Mouse (Mus musculus) lung, embryonic 15.5 days (tissue): ENCODE measurements around the gene Ubxn2a. TPM values are rescaled to one million over a fixed set of nuclear protein-coding genes. Genes with fewer than 3 reads are reported as not detected.
A peak's percentile ranks its signal among the peaks of the same experiment; 100 is the strongest.

Source experiments
- ATAC-seq: fragments of 200-750 bp; cut with Nextera tagmentation; 2 replicates; pipeline ENCODE4 v1.8.0; 2017; ENCODE audit warnings: moderate number of reproducible peaks, borderline replicate concordance; ENCODE audit not compliant: low FRiP score, low TSS enrichment; ENCODE audit errors: extremely low read depth
- H3K27ac ChIP-seq: fragments of 300-500 bp; sonication (generic); 2 replicates; pipeline ENCODE4 v1.5.1; 2015; ENCODE audit warnings: moderate library complexity, mild to moderate bottlenecking, inconsistent platforms
- H3K27me3 ChIP-seq: fragments of 300-500 bp; sonication (generic); 2 replicates; pipeline ENCODE4 v1.6.1; 2015; ENCODE audit warnings: inconsistent platforms
- H3K36me3 ChIP-seq: fragments of 300-500 bp; sonication (generic); 2 replicates; pipeline ENCODE4 v1.6.1; 2015; ENCODE audit warnings: inconsistent platforms
- H3K4me1 ChIP-seq: fragments of 300-500 bp; sonication (generic); 2 replicates; pipeline ENCODE4 v1.6.1; 2015; ENCODE audit warnings: inconsistent platforms
- H3K4me2 ChIP-seq: fragments of 300-500 bp; sonication (generic); 2 replicates; pipeline ENCODE4 v1.6.1; 2015; ENCODE audit warnings: inconsistent platforms, mild to moderate bottlenecking, moderate library complexity
- H3K4me3 ChIP-seq: fragments of 300-500 bp; sonication (generic); 2 replicates; pipeline ENCODE4 v1.5.1; 2015; ENCODE audit warnings: mild to moderate bottlenecking, inconsistent platforms
- H3K9ac ChIP-seq: fragments of 300-500 bp; sonication (generic); 2 replicates; pipeline ENCODE4 v1.6.1; 2015; ENCODE audit warnings: inconsistent platforms
- H3K9me3 ChIP-seq: fragments of 300-500 bp; sonication (generic); 2 replicates; pipeline ENCODE4 v1.6.1; 2016; ENCODE audit warnings: inconsistent platforms
- WGBS: fragments of 180-500 bp; shearing (Covaris S2); methylation state at CpG from one replicate; pipeline ENCODE4 v1.1.7; 2015; 5-methylcytosine and 5-hydroxymethylcytosine counted together
- polyA plus RNA-seq: library from polyadenylated mRNA; unstranded; fragments of >200 nt; fragmentation: Nextera tagmentation; extraction: Ambion mirVana; gene quantifications from 2 replicates; pipeline ENCODE4 v1.2.1, GENCODE M21; 2015

Gene Ubxn2a
- polyA plus RNA-seq, 1 experiment from 2014 or later = 31.3 TPM

GRCm38 (mm10) chr12:4856160-4856559 lies 51.3 kb downstream of the Ubxn2a start:
- Histone ChIP-seq H3K27me3 (no peaks in the 10 kb centered on the region), H3K4me3 (no peak overlapping the region), H3K9me3 (no peaks in the 10 kb centered on the region), H3K4me2 (no peak overlapping the region), H3K4me1 (no peaks in the 10 kb centered on the region), H3K36me3 (peaks cover 24% of the 10 kb centered on the region), H3K27ac (no peak overlapping the region), H3K9ac (no peak overlapping the region)
- WGBS = 98% methylated on average over 5 of the region's 5 CpGs
- no peak for ATAC-seq

GRCm38 (mm10) chr12:4843741-4844140 lies 63.8 kb downstream of the Ubxn2a start:
- no peaks in the 10 kb centered on the region for H3K9me3 ChIP-seq
- ATAC-seq = peak; percentile 64; the same call in 1 of the 2 replicates
- H3K4me2 ChIP-seq = peak overlapping the region; percentile 66
- peak overlapping the region; percentile 70 for H3K4me3 ChIP-seq
- peak overlapping the region; percentile 51 for H3K9ac ChIP-seq
- H3K27ac ChIP-seq = peak overlapping the region; percentile 58
- WGBS = under 1% methylated on average over 12 of the region's 12 CpGs
- no peaks in the 10 kb centered on the region for H3K27me3 ChIP-seq
- H3K4me1 ChIP-seq = peaks cover 18% of the 10 kb centered on the region
- 0 out of 2 replicates have a peak, but pooled peaks cover under 1% of the 10 kb centered on the region for H3K36me3 ChIP-seq

GRCm38 (mm10) chr12:4842890-4843597 lies 64.5 kb downstream of the Ubxn2a start, which contains the start of gene Wdcp:
Wdcp (plus strand) TSS chr12:4843303.
- under 1% methylated on average over 30 of the region's 30 CpGs for WGBS
- no peaks in the 10 kb centered on the region for H3K9me3 ChIP-seq
- H3K27ac ChIP-seq = peak within 1 kb of the TSS; percentile 58
- ATAC-seq = peak; percentile 92
- H3K4me3 ChIP-seq = peak within 1 kb of the TSS; percentile 70
- no peaks in the 10 kb centered on the region for H3K27me3 ChIP-seq
- peak within 1 kb of the TSS; percentile 51 for H3K9ac ChIP-seq
- H3K36me3 ChIP-seq = no peaks in the 10 kb centered on the region
- H3K4me2 ChIP-seq = peak within 1 kb of the TSS; percentile 98
- H3K4me1 ChIP-seq = peaks cover 18% of the 10 kb centered on the region

GRCm38 (mm10) chr12:4842456-4842855 lies 65.0 kb downstream of the Ubxn2a start:
- ATAC-seq = no peak
- Histone ChIP-seq H3K9me3 (no peaks in the 10 kb centered on the region), H3K4me1 (peaks cover 18% of the 10 kb centered on the region), H3K4me3 (no peak overlapping the region), H3K4me2 (peak overlapping the region; percentile 98), H3K27me3 (no peaks in the 10 kb centered on the region), H3K9ac (no peak overlapping the region), H3K27ac (no peak overlapping the region), H3K36me3 (no peaks in the 10 kb centered on the region)
- 82% methylated on average over 8 of the region's 8 CpGs for WGBS

DNA sequence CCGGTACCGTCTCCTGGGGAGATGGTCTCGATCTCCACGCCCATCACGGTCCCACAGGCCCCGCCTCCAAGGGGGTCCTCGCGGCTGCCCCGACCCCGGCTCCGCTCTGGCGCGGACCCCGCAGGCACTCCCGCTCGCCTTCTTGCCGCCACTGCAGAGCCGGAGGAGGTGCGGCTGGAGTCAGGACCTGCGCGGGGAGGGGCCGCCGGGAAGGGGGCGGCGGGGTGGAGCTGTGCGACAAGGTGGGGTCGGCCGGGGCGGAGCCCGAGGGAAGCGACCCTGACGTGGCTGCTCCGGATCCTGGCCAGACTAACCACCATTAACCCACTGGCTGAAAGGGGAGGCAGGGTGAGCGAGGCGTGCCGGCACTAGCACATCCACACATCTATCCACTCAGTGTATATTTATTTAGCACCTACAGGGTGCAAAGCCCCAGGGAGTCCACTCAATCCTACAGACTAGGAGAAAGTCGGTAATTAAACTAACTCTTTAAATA lies 66.1 kb downstream of the Ubxn2a start, which contains the start of gene Fkbp1b:
TSS of gene Fkbp1b (minus strand) at position 200 of the 496 bp plus-strand sequence.
- H3K9me3 ChIP-seq = no peaks in the 10 kb centered on the region
- H3K4me1 ChIP-seq = peaks cover 18% of the 10 kb centered on the region
- WGBS = 0% methylated on average over 36 of the region's 37 CpGs
- peak within 1 kb of the TSS; percentile 98 for H3K4me2 ChIP-seq
- ATAC-seq = peak; percentile 68
- no peaks in the 10 kb centered on the region for H3K36me3 ChIP-seq
- H3K27ac ChIP-seq = 0 out of 2 replicates have a peak within 1 kb of the TSS, but pooled peaks have one; percentile 8
- peak within 1 kb of the TSS; percentile 59 for H3K9ac ChIP-seq
- no peaks in the 10 kb centered on the region for H3K27me3 ChIP-seq
- peak within 1 kb of the TSS; percentile 78 for H3K4me3 ChIP-seq

DNA sequence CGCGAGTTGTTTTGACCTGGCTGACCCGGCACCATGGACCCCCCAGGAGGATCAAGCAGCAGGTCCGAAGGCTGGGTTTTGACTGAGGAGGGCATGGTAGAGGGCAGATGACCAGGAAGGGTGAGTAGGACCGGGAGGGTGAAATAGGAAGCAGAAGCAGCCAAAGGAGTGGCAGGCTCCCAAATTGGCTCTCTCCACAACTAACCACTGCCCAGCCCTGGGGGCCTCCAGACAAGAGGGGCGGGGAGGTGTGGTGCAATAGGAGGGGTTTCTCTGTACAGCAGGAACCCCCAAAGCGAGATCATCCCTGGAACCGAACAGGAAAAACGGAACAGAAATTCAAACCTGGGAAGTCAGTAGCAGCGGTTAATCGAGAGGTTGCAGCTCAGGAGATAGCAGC lies 66.8 kb downstream of the Ubxn2a start:
- Histone ChIP-seq H3K27ac (no peak overlapping the region), H3K4me2 (peak overlapping the region; percentile 98), H3K4me3 (peak overlapping the region; percentile 78), H3K9ac (peak overlapping the region; percentile 59), H3K4me1 (peaks cover 18% of the 10 kb centered on the region), H3K27me3 (no peaks in the 10 kb centered on the region), H3K9me3 (no peaks in the 10 kb centered on the region), H3K36me3 (no peaks in the 10 kb centered on the region)
- no peak for ATAC-seq
- 1% methylated on average over 11 of the region's 11 CpGs for WGBS

DNA sequence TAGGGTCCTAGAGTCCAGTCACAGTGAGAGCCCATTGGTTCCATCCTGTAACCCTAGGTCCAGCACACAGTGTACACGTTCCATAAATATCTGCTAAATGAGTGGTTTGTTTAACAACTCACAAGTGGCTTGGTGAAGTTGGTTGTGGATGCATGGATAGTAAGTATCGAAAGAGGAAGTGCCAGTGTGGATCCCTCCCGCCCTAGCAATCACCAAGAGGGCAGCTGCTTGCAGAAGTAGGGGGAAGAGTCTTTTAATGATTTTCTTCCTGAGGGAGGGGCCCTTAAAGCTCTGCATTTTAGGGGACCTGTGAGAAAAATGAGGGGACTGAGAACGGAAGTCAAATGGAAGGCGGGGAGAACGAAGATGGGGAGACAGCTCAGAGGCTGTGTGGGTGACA lies 67.5 kb downstream of the Ubxn2a start:
- Histone ChIP-seq H3K9me3 (no peaks in the 10 kb centered on the region), H3K27me3 (no peaks in the 10 kb centered on the region), H3K27ac (no peak overlapping the region), H3K9ac (no peak overlapping the region), H3K4me1 (peaks cover 18% of the 10 kb centered on the region), H3K4me2 (peak overlapping the region; percentile 98), H3K4me3 (peak overlapping the region; percentile 78; the same call in 1 of the 2 replicates), H3K36me3 (no peaks in the 10 kb centered on the region)
- ATAC-seq = no peak
- WGBS = 47% methylated on average over 6 of the region's 6 CpGs

DNA sequence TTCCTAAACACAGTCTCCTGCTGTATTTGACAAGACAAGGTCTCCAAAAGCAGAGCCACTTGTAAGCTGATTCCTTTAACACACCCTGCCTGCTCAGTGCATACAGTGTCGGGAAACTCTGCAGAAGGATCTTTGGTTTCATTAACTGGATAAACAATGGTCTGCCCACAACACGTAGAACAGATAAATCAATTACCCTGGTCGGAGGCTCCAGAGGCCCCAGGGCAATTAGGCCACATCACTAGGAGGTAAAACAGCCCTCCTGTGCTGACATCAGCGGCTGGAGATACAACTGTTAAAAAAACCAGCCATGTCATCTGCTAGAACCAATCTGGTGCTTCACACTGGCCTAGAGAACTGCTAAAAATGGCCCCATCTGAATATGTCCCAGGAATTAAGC lies 70.5 kb downstream of the Ubxn2a start:
- no peak overlapping the region for H3K4me3 ChIP-seq
- H3K36me3 ChIP-seq = peaks cover 6% of the 10 kb centered on the region; the same call in 1 of the 2 replicates
- no peak overlapping the region for H3K27ac ChIP-seq
- H3K27me3 ChIP-seq = no peaks in the 10 kb centered on the region
- no peak overlapping the region for H3K4me2 ChIP-seq
- peaks cover 11% of the 10 kb centered on the region for H3K4me1 ChIP-seq
- H3K9me3 ChIP-seq = no peaks in the 10 kb centered on the region
- WGBS = 35% methylated on average over 4 of the region's 4 CpGs
- ATAC-seq = no peak
- H3K9ac ChIP-seq = no peak overlapping the region

Other genes starting within 250 kb of the Ubxn2a start
- gene Fam228a, start 169.3 kb downstream of the Ubxn2a start, polyA plus RNA-seq = 0.30 and 0.52 TPM in 2 replicates
- 1.7 and 1.8 TPM in 2 replicates for gene Pfn4, start 138.7 kb downstream of the Ubxn2a start, polyA plus RNA-seq
- 1.5 and 2.5 TPM in 2 replicates for gene Fam228b, start 138.4 kb downstream of the Ubxn2a start, polyA plus RNA-seq
- gene Sf3b6, start 90.2 kb downstream of the Ubxn2a start, polyA plus RNA-seq = 169 and 188 TPM in 2 replicates
- 7.4 and 8.5 TPM in 2 replicates for gene Fkbp1b, start 66.1 kb downstream of the Ubxn2a start, polyA plus RNA-seq
- gene Wdcp, start 64.4 kb downstream of the Ubxn2a start, polyA plus RNA-seq = 16.7 and 18.9 TPM in 2 replicates
- 2.1 and 2.2 TPM in 2 replicates for gene Mfsd2b, start 33.3 kb downstream of the Ubxn2a start, polyA plus RNA-seq
- 9.5 and 10.3 TPM in 2 replicates for gene Atad2b, start 9.6 kb upstream of the Ubxn2a start, polyA plus RNA-seq